Mouse (Mus musculus) kidney, embryonic 15.5 days (tissue): ENCODE results near the gene Hist1h2ai. TPM values are rescaled to one million over a fixed set of nuclear protein-coding genes. Genes with fewer than 3 reads are reported as not detected.
"Not testable (repeated sequence)": the region's sequence is repeated elsewhere in the genome, so short reads cannot be mapped to it uniquely, and the experiment has no call there.

Source experiments
- ATAC-seq: fragments of 200-750 bp; cut with Nextera tagmentation; replicated peaks from 2 replicates; pipeline ENCODE4 v1.8.0; 2017; ENCODE audit warnings: moderate TSS enrichment; ENCODE audit not compliant: low FRiP score
- H3K27ac ChIP-seq: fragments of 300-500 bp; sonication (generic); 2 replicates; pipeline ENCODE4 v1.5.1; 2015; ENCODE audit warnings: mild to moderate bottlenecking, inconsistent platforms
- H3K27me3 ChIP-seq: fragments of 300-500 bp; sonication (generic); 2 replicates; pipeline ENCODE4 v1.6.1; 2015; ENCODE audit warnings: inconsistent platforms
- H3K36me3 ChIP-seq: fragments of 300-500 bp; sonication (generic); 2 replicates; pipeline ENCODE4 v1.6.1; 2015; ENCODE audit warnings: inconsistent platforms
- H3K4me1 ChIP-seq: fragments of 300-500 bp; sonication (generic); 2 replicates; pipeline ENCODE4 v1.6.1; 2015; ENCODE audit warnings: inconsistent platforms
- H3K4me2 ChIP-seq: fragments of 300-500 bp; sonication (generic); 2 replicates; pipeline ENCODE4 v1.6.1; 2015; ENCODE audit warnings: moderate library complexity, mild to moderate bottlenecking, inconsistent platforms
- H3K4me3 ChIP-seq: fragments of 300-500 bp; sonication (generic); replicated peaks from 2 replicates; pipeline ENCODE4 v1.5.1; 2015; ENCODE audit warnings: mild to moderate bottlenecking, inconsistent platforms
- H3K9ac ChIP-seq: fragments of 300-500 bp; sonication (generic); 2 replicates; pipeline ENCODE4 v1.6.1; 2015; ENCODE audit warnings: mild to moderate bottlenecking, inconsistent platforms
- H3K9me3 ChIP-seq: fragments of 300-500 bp; sonication (generic); replicated peaks from 2 replicates; pipeline ENCODE4 v1.6.1; 2016; ENCODE audit warnings: inconsistent platforms
- WGBS: fragments of 180-500 bp; shearing (Covaris S2); methylation state at CpG from one replicate; pipeline ENCODE4 v1.1.7; 2015; ENCODE audit warnings: mixed read lengths; 5-methylcytosine and 5-hydroxymethylcytosine counted together
- microRNA-seq: library from miRNA; unstranded; fragments of <30 nt; microRNA quantifications from one replicate; pipeline ENCODE4, GENCODE M21; 2016
- polyA plus RNA-seq: library from polyadenylated mRNA; unstranded; fragments of >200 nt; fragmentation: Nextera tagmentation; extraction: Ambion mirVana; gene quantifications from 2 replicates; pipeline ENCODE4 v1.2.1, GENCODE M21; 2015

The Hist1h2ai gene
- polyA plus RNA-seq, 1 experiment from 2014 or later, result 29.5 TPM

- Histone ChIP-seq H3K4me3 (peak overlapping the region; percentile 49), H3K27ac (peak overlapping the region; percentile 97), H3K4me2 (peak overlapping the region; percentile 69), H3K9ac (peak overlapping the region; percentile 53), H3K4me1 (peaks cover 14% of the 10 kb centered on the region; the same call in 1 of the 2 replicates)
- H3K27me3 ChIP-seq, H3K9me3 ChIP-seq, H3K36me3 ChIP-seq: not testable (repeated sequence)
- whole genome bisulfite sequencing, result under 1% methylated on average over 15 of the region's 26 CpGs
- ATAC-seq, result peak; percentile 1; the same call in 1 of the 2 replicates
Measured at GRCm38 (mm10) chr13:21754294-21755001, 38.2 kb downstream of the Hist1h2ai start.

DNA sequence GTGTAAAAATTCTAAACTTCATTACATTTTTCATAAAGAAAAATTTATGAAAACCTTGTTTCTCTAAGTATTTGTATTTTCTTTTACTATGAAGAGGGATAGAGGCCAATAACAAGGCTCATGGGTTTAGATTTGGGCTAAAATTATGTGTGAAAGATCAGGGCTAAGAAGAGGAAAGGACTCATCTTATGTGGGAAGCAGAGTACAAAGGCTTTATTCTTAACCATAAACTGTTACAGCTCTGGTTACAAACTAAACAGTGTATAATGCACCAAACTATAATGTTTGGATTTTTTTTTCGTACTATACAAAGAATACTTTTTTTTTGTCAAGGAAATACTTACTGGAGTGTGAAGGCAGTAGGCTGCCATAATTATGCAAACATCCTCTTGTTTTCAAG is 39.5 kb downstream of the Hist1h2ai start:
- Histone ChIP-seq H3K9me3 (no peaks in the 10 kb centered on the region), H3K4me3 (no peak overlapping the region; the same call in 1 of the 2 replicates), H3K27me3 (no peaks in the 10 kb centered on the region), H3K27ac (no peak overlapping the region), H3K9ac (no peak overlapping the region), H3K4me2 (peak overlapping the region; percentile 44), H3K36me3 (no peaks in the 10 kb centered on the region), H3K4me1 (peaks cover 13% of the 10 kb centered on the region; the same call in 1 of the 2 replicates)
- WGBS, result 49% methylated on average over 1 of the region's 1 CpGs
- ATAC-seq, result no peak

Small RNAs within 50 kb of the gene (microRNA-seq; reads per million reads assigned to microRNA genes)
- not detected for gene Gm44357
- not detected for gene Gm44367
- gene Gm44454, result not detected

Other genes with a start within 250 kb of the Hist1h2ai start
- 2.0 and 2.9 TPM in 2 replicates for gene Nkapl, start 247.9 kb upstream of the Hist1h2ai start, polyA plus RNA-seq
- 3.5 and 4.0 TPM in 2 replicates for gene Zkscan4, start 237.5 kb upstream of the Hist1h2ai start, polyA plus RNA-seq
- not detected in 2 replicates for gene Gm10065, start 237.0 kb upstream of the Hist1h2ai start, polyA plus RNA-seq
- 0.10 and 0.42 TPM in 2 replicates for gene AK157302, start 221.2 kb upstream of the Hist1h2ai start, polyA plus RNA-seq
- gene Gm11273, start 215.0 kb upstream of the Hist1h2ai start, polyA plus RNA-seq, result 5.1 and 9.2 TPM in 2 replicates
- 6.4 and 6.7 TPM in 2 replicates for gene Zkscan8, start 185.3 kb upstream of the Hist1h2ai start, polyA plus RNA-seq
- gene Olfr1366, start 173.6 kb upstream of the Hist1h2ai start, polyA plus RNA-seq, result 0.13 and 0.21 TPM in 2 replicates
- gene Olfr1535, start 156.5 kb upstream of the Hist1h2ai start, polyA plus RNA-seq, result not detected in 2 replicates
- not detected in 2 replicates for gene Olfr1364, start 134.7 kb upstream of the Hist1h2ai start, polyA plus RNA-seq
- not detected in 2 replicates for gene Olfr1362, start 102.4 kb upstream of the Hist1h2ai start, polyA plus RNA-seq
- gene Olfr11, start 73.9 kb upstream of the Hist1h2ai start, polyA plus RNA-seq, result not detected in 2 replicates
- not detected in 2 replicates for gene Olfr1361, start 53.0 kb upstream of the Hist1h2ai start, polyA plus RNA-seq
- not detected in 2 replicates for gene Olfr1360, start 39.0 kb upstream of the Hist1h2ai start, polyA plus RNA-seq
- gene Olfr1359, start 18.3 kb upstream of the Hist1h2ai start, polyA plus RNA-seq, result not detected in 2 replicates
- gene Hist1h2bl, start 279 bp upstream of the Hist1h2ai start, polyA plus RNA-seq, result 1.6 and 4.5 TPM in 2 replicates
- gene Hist1h3h, start 1.2 kb downstream of the Hist1h2ai start, polyA plus RNA-seq, result 14.2 and 15.6 TPM in 2 replicates
- gene Hist1h2bm, start 5.6 kb downstream of the Hist1h2ai start, polyA plus RNA-seq, result 4.6 and 5.2 TPM in 2 replicates
- gene Hist1h4j, start 18.6 kb downstream of the Hist1h2ai start, polyA plus RNA-seq, result 0.91 and 1.9 TPM in 2 replicates
- gene Hist1h4k, start 34.1 kb downstream of the Hist1h2ai start, polyA plus RNA-seq, result 2.5 and 5.4 TPM in 2 replicates
- gene Hist1h2ak, start 37.4 kb downstream of the Hist1h2ai start, polyA plus RNA-seq, result 32.0 and 32.6 TPM in 2 replicates
- gene Hist1h2bn, start 37.7 kb downstream of the Hist1h2ai start, polyA plus RNA-seq, result 2.2 and 6.0 TPM in 2 replicates
- 24.0 and 28.9 TPM in 2 replicates for gene Hist1h1b, start 64.2 kb downstream of the Hist1h2ai start, polyA plus RNA-seq
- gene Hist1h3i, start 66.9 kb downstream of the Hist1h2ai start, polyA plus RNA-seq, result 134 and 151 TPM in 2 replicates
- 7.2 and 7.4 TPM in 2 replicates for gene Hist1h2an, start 70.8 kb downstream of the Hist1h2ai start, polyA plus RNA-seq
- gene Hist1h2bp, start 71.0 kb downstream of the Hist1h2ai start, polyA plus RNA-seq, result 1.8 and 3.8 TPM in 2 replicates
- gene Hist1h2bq, start 93.8 kb downstream of the Hist1h2ai start, polyA plus RNA-seq, result 19.6 and 28.7 TPM in 2 replicates
- gene Hist1h2ao, start 94.0 kb downstream of the Hist1h2ai start, polyA plus RNA-seq, result 1.8 and 5.5 TPM in 2 replicates
- gene Hist1h4m, start 95.3 kb downstream of the Hist1h2ai start, polyA plus RNA-seq, result not detected in 2 replicates
- gene Hist1h4n, start 115.8 kb downstream of the Hist1h2ai start, polyA plus RNA-seq, result 17.2 and 18.2 TPM in 2 replicates
- 3,941 and 3,959 TPM in 2 replicates for gene Hist1h2ap, start 117.1 kb downstream of the Hist1h2ai start, polyA plus RNA-seq
- gene Hist1h2br, start 117.3 kb downstream of the Hist1h2ai start, polyA plus RNA-seq, result 19.7 and 28.8 TPM in 2 replicates
- 12.1 and 12.5 TPM in 2 replicates for gene Zfp184, start 228.7 kb downstream of the Hist1h2ai start, polyA plus RNA-seq